Mouse (Mus musculus) hindbrain, postnatal 0 days (tissue): ENCODE measurements at regions not wholly inside any gene's neighbourhood (a gene's known extent, or its start where the extent isn't known, plus 50 kb on each side); places are given as distances from the start of the nearest gene placed in this dataset.

Experiments
- ATAC-seq: fragments of 200-750 bp; cut with Nextera tagmentation; 2 replicates; pipeline ENCODE4 v1.8.0; 2017; ENCODE audit warnings: mild to moderate bottlenecking, moderate TSS enrichment, moderate library complexity
- DNase-seq: peaks from one replicate; pipeline ENCODE4 v3.0.0-alpha.2; 2015; ENCODE audit warnings: low spot score
- H3K27ac ChIP-seq: fragments of 300-500 bp; sonication (generic); 2 replicates; pipeline ENCODE4 v1.5.1; 2014; ENCODE audit warnings: mild to moderate bottlenecking
- H3K27me3 ChIP-seq: fragments of 300-500 bp; sonication (generic); 2 replicates; pipeline ENCODE4 v1.6.1; 2014; ENCODE audit warnings: low read length, mixed read lengths; ENCODE audit not compliant: insufficient read depth
- H3K36me3 ChIP-seq: fragments of 300-500 bp; sonication (generic); 2 replicates; pipeline ENCODE4 v1.6.1; 2014; ENCODE audit warnings: low read length, mixed read lengths; ENCODE audit not compliant: insufficient read depth
- H3K4me1 ChIP-seq: fragments of 300-500 bp; sonication (generic); 2 replicates; pipeline ENCODE4 v1.6.1; 2014; ENCODE audit warnings: antibody characterized with exemption, low read length, mixed read lengths; ENCODE audit not compliant: insufficient read depth
- H3K4me2 ChIP-seq: fragments of 300-500 bp; sonication (generic); 2 replicates; pipeline ENCODE4 v1.6.1; 2014; ENCODE audit warnings: low read depth, mild to moderate bottlenecking, low read length, moderate library complexity, mixed read lengths
- H3K4me3 ChIP-seq: fragments of 300-500 bp; sonication (generic); 2 replicates; pipeline ENCODE4 v1.5.1; 2014; ENCODE audit warnings: low read length
- H3K9ac ChIP-seq: fragments of 300-500 bp; sonication (generic); replicated peaks from 2 replicates; pipeline ENCODE4 v1.6.1; 2014; ENCODE audit warnings: mild to moderate bottlenecking, low read length, moderate library complexity, mixed read lengths
- H3K9me3 ChIP-seq: fragments of 300-500 bp; sonication (generic); 2 replicates; pipeline ENCODE4 v1.6.1; 2016; ENCODE audit warnings: low read length, mixed read lengths
- CTCF ChIP-seq: IDR thresholded peaks from 2 replicates; pipeline ENCODE4 v1.5.1; 2016; ENCODE audit warnings: antibody characterized with exemption, control low read depth, low read depth
- WGBS: fragments of 180-500 bp; shearing (Covaris S2); extraction: QIAGEN DNeasy Blood & Tissue Kit; methylation state at CpG from one replicate; pipeline ENCODE4 v1.1.7; 2014; 5-methylcytosine and 5-hydroxymethylcytosine counted together
- microRNA-seq, 2 experiments: library from miRNA; unstranded; fragments of <30 nt; microRNA quantifications; one replicate each; pipeline ENCODE4; 2016

- Histone ChIP-seq H3K4me2 (no peak overlapping the region), H3K4me3 (no peak overlapping the region), H3K27ac (no peak overlapping the region), H3K9me3 (no peaks in the 10 kb centered on the region), H3K4me1 (no peaks in the 10 kb centered on the region), H3K27me3 (no peaks in the 10 kb centered on the region), H3K9ac (no peak overlapping the region), H3K36me3 (no peaks in the 10 kb centered on the region)
- no peak for DNase-seq
- TF ChIP-seq CTCF = no peak
- ATAC-seq = no peak
- WGBS = 92% methylated on average over 7 of the region's 7 CpGs
Measured at GRCm38 (mm10) chr8:34251934-34252333, 140.4 kb upstream of the Gm10131 start.

- TF ChIP-seq CTCF = no peak
- H3K9ac ChIP-seq = no peak overlapping the region
- H3K27ac ChIP-seq = no peak overlapping the region
- H3K4me3 ChIP-seq = no peak overlapping the region
- H3K9me3 ChIP-seq = no peaks in the 10 kb centered on the region
- 90% methylated on average over 6 of the region's 6 CpGs for WGBS
- no peaks in the 10 kb centered on the region for H3K36me3 ChIP-seq
- ATAC-seq (no peak), DNase-seq (no peak)
- no peaks in the 10 kb centered on the region for H3K27me3 ChIP-seq
- no peaks in the 10 kb centered on the region for H3K4me1 ChIP-seq
- H3K4me2 ChIP-seq = no peak overlapping the region
Measured at GRCm38 (mm10) chr8:34239346-34239900, 127.9 kb upstream of the Gm10131 start.

GRCm38 (mm10) chr8:34233705-34234104, 122.2 kb upstream of the Gm10131 start:
- Histone ChIP-seq H3K4me1 (no peaks in the 10 kb centered on the region), H3K9ac (no peak overlapping the region), H3K4me3 (no peak overlapping the region), H3K27me3 (no peaks in the 10 kb centered on the region), H3K27ac (no peak overlapping the region), H3K4me2 (no peak overlapping the region), H3K36me3 (no peaks in the 10 kb centered on the region), H3K9me3 (no peaks in the 10 kb centered on the region)
- DNase-seq = peak; percentile 65
- ATAC-seq = peak; percentile 71; the same call in 1 of the 2 replicates
- TF ChIP-seq CTCF = no peak
- WGBS = 72% methylated on average over 4 of the region's 4 CpGs

- H3K27ac ChIP-seq = no peak overlapping the region
- DNase-seq (no peak), ATAC-seq (no peak)
- no peaks in the 10 kb centered on the region for H3K9me3 ChIP-seq
- no peak overlapping the region for H3K9ac ChIP-seq
- no peak overlapping the region for H3K4me3 ChIP-seq
- 73% methylated on average over 3 of the region's 3 CpGs for WGBS
- no peaks in the 10 kb centered on the region for H3K27me3 ChIP-seq
- no peak for TF ChIP-seq CTCF
- no peaks in the 10 kb centered on the region for H3K4me1 ChIP-seq
- no peaks in the 10 kb centered on the region for H3K36me3 ChIP-seq
- no peak overlapping the region for H3K4me2 ChIP-seq
Measured at GRCm38 (mm10) chr8:34229477-34229876, 117.9 kb upstream of the Gm10131 start.

- no peaks in the 10 kb centered on the region for H3K4me1 ChIP-seq
- no peak overlapping the region for H3K4me2 ChIP-seq
- no peak overlapping the region for H3K4me3 ChIP-seq
- H3K27me3 ChIP-seq = no peaks in the 10 kb centered on the region
- H3K9me3 ChIP-seq = no peaks in the 10 kb centered on the region
- no peak overlapping the region for H3K9ac ChIP-seq
- H3K36me3 ChIP-seq = no peaks in the 10 kb centered on the region
- no peak overlapping the region for H3K27ac ChIP-seq
- no peak for DNase-seq
- 64% methylated on average over 17 of the region's 17 CpGs for WGBS
- no peak for ATAC-seq
- no peak for TF ChIP-seq CTCF
Measured at GRCm38 (mm10) chr8:34225011-34225890, 113.7 kb upstream of the Gm10131 start.

GRCm38 (mm10) chr8:34222187-34222586, 110.7 kb upstream of the Gm10131 start:
- H3K9me3 ChIP-seq = no peaks in the 10 kb centered on the region
- DNase-seq = no peak
- H3K4me2 ChIP-seq = no peak overlapping the region
- no peak for ATAC-seq
- H3K27ac ChIP-seq = no peak overlapping the region
- WGBS = 68% methylated on average over 6 of the region's 6 CpGs
- H3K4me1 ChIP-seq = no peaks in the 10 kb centered on the region
- H3K4me3 ChIP-seq = no peak overlapping the region
- no peaks in the 10 kb centered on the region for H3K27me3 ChIP-seq
- TF ChIP-seq CTCF = no peak
- H3K36me3 ChIP-seq = no peaks in the 10 kb centered on the region
- no peak overlapping the region for H3K9ac ChIP-seq

Small RNA genes lying in the stretch of these regions (microRNA-seq; reads per million reads assigned to microRNA genes)
- gene Gm23177 = 0 reads per million in 2 experiments
